Mouse (Mus musculus) kidney, postnatal 0 days (tissue): ENCODE data around the gene 1700020D05Rik. TPM values are rescaled to one million over a fixed set of nuclear protein-coding genes. Genes with fewer than 3 reads are reported as not detected.

Experiments
- ATAC-seq: fragments of 200-750 bp; cut with Nextera tagmentation; replicated peaks from 2 replicates; pipeline ENCODE4 v1.8.0; 2017; ENCODE audit warnings: low read depth, moderate number of reproducible peaks, moderate TSS enrichment, moderate library complexity; ENCODE audit not compliant: low FRiP score
- DNase-seq: peaks from one replicate; pipeline ENCODE4 v3.0.0-alpha.2; 2016; ENCODE audit warnings: low spot score
- H3K27ac ChIP-seq: fragments of 300-500 bp; sonication (generic); 2 replicates; pipeline ENCODE4 v1.5.1; 2014; ENCODE audit warnings: mild to moderate bottlenecking
- H3K27me3 ChIP-seq: fragments of 300-500 bp; sonication (generic); 2 replicates; pipeline ENCODE4 v1.6.1; 2014; ENCODE audit warnings: low read length, mixed read lengths; ENCODE audit not compliant: insufficient read depth
- H3K36me3 ChIP-seq: fragments of 300-500 bp; sonication (generic); 2 replicates; pipeline ENCODE4 v1.6.1; 2014; ENCODE audit warnings: low read length, mixed read lengths; ENCODE audit not compliant: insufficient read depth
- H3K4me1 ChIP-seq: fragments of 300-500 bp; sonication (generic); replicated peaks from 2 replicates; pipeline ENCODE4 v1.6.1; 2014; ENCODE audit warnings: antibody characterized with exemption, low read length, mixed read lengths; ENCODE audit not compliant: insufficient read depth
- H3K4me2 ChIP-seq: fragments of 300-500 bp; sonication (generic); 2 replicates; pipeline ENCODE4 v1.6.1; 2014; ENCODE audit warnings: mild to moderate bottlenecking, low read length, moderate library complexity, mixed read lengths
- H3K4me3 ChIP-seq: fragments of 300-500 bp; sonication (generic); replicated peaks from 2 replicates; pipeline ENCODE4 v1.5.1; 2014; ENCODE audit warnings: low read depth, low read length
- H3K9ac ChIP-seq: fragments of 300-500 bp; sonication (generic); 2 replicates; pipeline ENCODE4 v1.6.1; 2014; ENCODE audit warnings: low read depth, low read length
- H3K9me3 ChIP-seq: fragments of 300-500 bp; sonication (generic); replicated peaks from 2 replicates; pipeline ENCODE4 v1.6.1; 2016; ENCODE audit warnings: low read length, inconsistent platforms, mixed read lengths
- CTCF ChIP-seq: IDR thresholded peaks from 2 replicates; pipeline ENCODE4 v1.5.1; 2016; ENCODE audit warnings: antibody characterized with exemption, low read depth, mild to moderate bottlenecking, moderate library complexity
- WGBS: fragments of 180-500 bp; shearing (Covaris S2); extraction: QIAGEN DNeasy Blood & Tissue Kit; methylation state at CpG from one replicate; pipeline ENCODE4 v1.1.7; 2014; 5-methylcytosine and 5-hydroxymethylcytosine counted together
- polyA plus RNA-seq: library from polyadenylated mRNA; unstranded; fragments of >200 nt; fragmentation: Nextera tagmentation; extraction: Ambion mirVana; gene quantifications from 2 replicates; pipeline ENCODE4 v1.2.1, GENCODE M21; 2015

Gene 1700020D05Rik
- polyA plus RNA-seq, 1 experiment from 2014 or later = not detected

DNA sequence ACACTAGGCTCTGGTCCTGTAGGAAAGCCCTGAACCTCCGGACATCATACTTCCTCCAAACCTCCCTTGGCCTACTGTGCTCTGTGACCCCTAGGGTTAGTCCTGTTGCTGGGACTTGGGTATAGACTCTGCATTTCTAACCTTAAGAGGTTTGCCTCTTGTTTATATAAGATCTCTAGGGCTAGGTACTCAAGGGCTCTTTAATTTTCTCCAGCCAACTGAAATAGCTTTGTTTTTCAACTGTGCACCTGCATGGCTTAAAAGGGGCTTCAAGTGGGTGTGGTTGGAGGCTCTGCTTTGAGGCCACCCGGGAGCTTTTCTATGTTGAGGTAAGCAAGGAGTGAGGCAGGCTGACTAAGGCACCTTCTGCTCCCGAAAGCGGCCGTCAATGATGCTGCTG, 19.1 kb downstream of the 1700020D05Rik start:
- Histone ChIP-seq H3K4me2 (no peak overlapping the region), H3K9me3 (no peaks in the 10 kb centered on the region), H3K4me3 (no peak overlapping the region), H3K27ac (no peak overlapping the region), H3K27me3 (no peaks in the 10 kb centered on the region), H3K36me3 (peaks cover 56% of the 10 kb centered on the region), H3K4me1 (no peaks in the 10 kb centered on the region; the same call in 1 of the 2 replicates), H3K9ac (no peak overlapping the region)
- DNase-seq (no peak), ATAC-seq (no peak)
- TF ChIP-seq CTCF = no peak
- WGBS = 87% methylated on average over 5 of the region's 5 CpGs

DNA sequence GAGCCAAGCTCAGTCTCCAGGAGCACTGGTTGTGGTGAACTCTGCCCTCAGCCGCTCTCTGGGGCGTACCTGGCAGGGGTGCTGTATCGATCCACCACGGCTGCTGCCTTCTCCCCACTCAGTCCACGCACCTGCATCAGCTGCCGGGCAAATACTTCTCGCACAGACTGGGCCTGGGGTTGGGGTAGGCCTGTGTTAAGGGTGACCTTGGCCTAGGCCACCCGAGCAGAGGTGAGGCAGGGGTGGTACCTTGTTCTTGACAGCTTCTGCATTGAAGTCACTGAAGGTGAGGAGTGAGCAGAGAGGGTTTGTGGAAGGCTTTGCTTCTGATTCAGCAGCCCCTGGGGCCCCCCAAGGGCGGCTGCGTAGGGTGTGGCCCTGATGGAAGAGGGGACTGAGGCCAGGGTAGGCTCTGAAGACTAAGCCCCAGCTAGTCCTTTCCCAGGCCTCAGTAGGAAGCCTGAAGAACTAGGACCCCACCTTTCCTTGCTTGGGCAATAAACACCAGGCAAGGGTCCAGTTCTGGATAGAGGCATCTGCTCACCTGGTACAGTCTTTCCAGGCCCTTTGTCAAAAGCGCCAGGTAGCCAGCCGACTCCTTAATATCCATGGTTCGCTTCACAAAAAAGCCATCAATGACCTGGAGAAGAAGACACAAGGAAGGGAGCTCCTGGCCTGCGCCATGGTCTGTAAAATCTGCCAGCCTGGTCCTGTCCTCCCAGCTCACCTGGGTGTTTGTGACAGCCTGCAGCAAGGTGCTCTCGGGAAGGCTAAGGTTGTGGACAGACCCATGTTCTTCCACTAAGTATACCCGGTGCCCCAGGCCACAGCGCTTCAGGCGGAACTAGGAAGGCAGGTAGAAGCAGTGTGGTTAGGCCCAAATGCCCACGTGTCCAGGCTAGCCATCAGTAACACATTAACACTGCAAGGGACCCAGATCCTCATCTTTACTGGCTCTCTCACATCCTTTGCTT, 19.9 kb downstream of the 1700020D05Rik start:
- no peak overlapping the region for H3K4me3 ChIP-seq
- H3K27ac ChIP-seq = no peak overlapping the region
- H3K36me3 ChIP-seq = peaks cover 58% of the 10 kb centered on the region
- ATAC-seq (no peak), DNase-seq (no peak)
- TF ChIP-seq CTCF = no peak
- WGBS = 87% methylated on average over 19 of the region's 19 CpGs
- H3K4me1 ChIP-seq = no peaks in the 10 kb centered on the region
- no peak overlapping the region for H3K9ac ChIP-seq
- H3K9me3 ChIP-seq = no peaks in the 10 kb centered on the region
- H3K27me3 ChIP-seq = no peaks in the 10 kb centered on the region
- H3K4me2 ChIP-seq = no peak overlapping the region

DNA sequence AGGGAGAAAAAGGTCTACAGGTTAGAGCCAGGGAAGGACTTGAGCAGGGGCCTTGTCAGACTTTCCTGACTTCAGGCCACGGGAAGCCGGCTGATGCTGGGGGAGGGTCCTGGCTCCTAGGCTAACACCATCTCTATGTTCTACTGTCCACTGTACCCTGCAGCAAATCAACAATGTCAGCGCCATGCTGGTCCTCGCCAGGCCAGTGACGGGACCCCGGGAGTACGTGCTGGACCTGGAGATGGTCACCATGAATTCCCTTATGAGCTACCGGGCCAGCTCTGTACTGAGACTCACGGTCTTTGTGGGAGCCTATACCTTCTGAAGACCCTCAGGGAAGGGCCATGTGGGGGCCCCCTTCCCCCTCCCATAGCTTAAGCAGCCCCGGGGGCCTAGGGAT, 22.2 kb downstream of the 1700020D05Rik start:
- no peaks in the 10 kb centered on the region for H3K9me3 ChIP-seq
- WGBS = 91% methylated on average over 10 of the region's 10 CpGs

DNA sequence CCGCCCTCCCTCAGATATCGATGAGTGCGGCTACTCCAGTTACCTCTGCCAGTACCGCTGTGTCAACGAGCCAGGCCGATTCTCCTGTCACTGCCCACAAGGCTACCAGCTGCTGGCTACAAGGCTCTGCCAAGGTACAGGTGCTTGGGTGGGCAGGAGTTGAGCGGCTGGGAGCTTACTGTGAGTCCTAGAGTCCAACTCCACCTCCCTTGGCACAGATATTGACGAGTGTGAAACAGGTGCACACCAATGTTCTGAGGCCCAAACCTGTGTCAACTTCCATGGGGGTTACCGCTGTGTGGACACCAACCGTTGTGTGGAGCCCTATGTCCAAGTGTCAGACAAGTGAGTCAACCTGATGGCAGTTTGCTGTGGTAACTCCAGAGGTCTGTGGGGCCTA, 23.6 kb downstream of the 1700020D05Rik start:
- peaks cover 9% of the 10 kb centered on the region; the same call in 1 of the 2 replicates for H3K4me1 ChIP-seq
- H3K27me3 ChIP-seq = no peaks in the 10 kb centered on the region
- no peak overlapping the region for H3K27ac ChIP-seq
- no peaks in the 10 kb centered on the region for H3K9me3 ChIP-seq
- DNase-seq = no peak
- no peak for ATAC-seq
- no peak for TF ChIP-seq CTCF
- H3K9ac ChIP-seq = no peak overlapping the region
- 76% methylated on average over 10 of the region's 10 CpGs for WGBS
- H3K36me3 ChIP-seq = peaks cover 51% of the 10 kb centered on the region
- no peak overlapping the region for H3K4me3 ChIP-seq
- H3K4me2 ChIP-seq = no peak overlapping the region

More for the DNA sequence above, 22.2 kb downstream of the 1700020D05Rik start:
- TF ChIP-seq CTCF = no peak
- Histone ChIP-seq H3K4me3 (no peak overlapping the region), H3K4me2 (no peak overlapping the region), H3K4me1 (no peaks in the 10 kb centered on the region), H3K36me3 (peaks cover 58% of the 10 kb centered on the region), H3K27ac (no peak overlapping the region), H3K27me3 (no peaks in the 10 kb centered on the region), H3K9ac (no peak overlapping the region)
- DNase-seq = no peak
- no peak for ATAC-seq

DNA sequence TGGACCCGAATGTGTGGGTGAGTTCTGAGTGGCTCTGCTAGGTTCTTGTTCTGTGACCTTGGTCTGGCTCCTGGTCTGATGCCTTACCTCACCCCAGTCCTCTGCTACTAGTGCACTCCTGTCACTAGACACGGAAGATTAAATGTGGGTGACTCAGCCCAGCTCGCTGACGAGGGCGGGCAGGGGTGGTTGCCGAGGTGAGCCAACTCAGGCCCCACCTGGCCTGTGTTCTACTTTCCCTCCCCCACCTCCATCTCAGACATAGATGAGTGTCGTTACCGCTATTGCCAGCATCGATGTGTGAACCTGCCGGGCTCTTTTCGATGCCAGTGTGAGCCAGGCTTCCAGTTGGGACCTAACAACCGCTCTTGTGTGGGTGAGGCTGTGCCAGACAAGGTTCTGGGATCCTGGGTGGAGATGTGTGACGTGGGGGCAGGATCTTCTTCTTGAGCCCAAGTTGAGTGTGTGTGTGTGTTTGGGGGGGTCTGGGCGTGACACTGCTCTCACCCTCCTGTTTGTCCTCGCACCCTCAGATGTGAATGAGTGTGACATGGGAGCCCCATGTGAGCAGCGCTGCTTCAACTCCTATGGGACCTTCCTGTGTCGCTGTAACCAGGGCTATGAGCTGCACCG, 25.8 kb downstream of the 1700020D05Rik start:
- Histone ChIP-seq H3K4me3 (no peak overlapping the region), H3K9ac (no peak overlapping the region), H3K27ac (no peak overlapping the region), H3K36me3 (peaks cover 32% of the 10 kb centered on the region), H3K4me2 (no peak overlapping the region), H3K9me3 (no peaks in the 10 kb centered on the region), H3K27me3 (no peaks in the 10 kb centered on the region), H3K4me1 (peaks cover 12% of the 10 kb centered on the region; the same call in 1 of the 2 replicates)
- DNase-seq = no peak
- 86% methylated on average over 18 of the region's 18 CpGs for WGBS
- no peak for TF ChIP-seq CTCF
- ATAC-seq = no peak

DNA sequence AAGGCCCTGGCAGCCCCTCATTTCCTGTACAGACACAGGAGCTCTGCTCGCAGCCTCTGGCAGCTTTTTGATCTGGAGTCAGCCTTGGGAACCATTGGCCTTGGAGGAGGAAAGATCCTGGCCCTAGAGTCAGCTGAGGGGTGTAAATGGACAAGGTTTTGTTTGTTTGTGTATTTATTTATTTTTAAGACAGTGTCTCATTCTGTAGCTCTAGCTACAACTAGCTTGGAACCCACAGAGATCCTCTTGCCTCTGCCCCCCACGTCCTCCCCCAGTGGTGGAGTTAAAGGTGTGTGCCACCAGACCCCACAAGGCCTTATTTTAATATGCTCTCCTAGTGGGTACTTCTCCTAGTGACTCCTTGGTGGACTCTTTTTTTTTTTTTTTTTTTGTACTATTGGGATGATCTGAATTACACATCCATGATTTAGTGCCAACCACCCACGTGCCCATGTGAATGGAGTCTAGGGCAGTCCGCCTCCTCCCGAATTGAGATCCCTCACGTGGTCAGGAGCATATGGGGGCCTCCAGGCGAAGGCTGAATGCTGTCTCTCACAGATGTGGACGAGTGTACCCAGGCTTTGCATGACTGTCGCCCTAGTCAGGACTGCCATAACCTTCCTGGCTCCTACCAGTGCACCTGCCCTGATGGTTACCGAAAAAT, 26.5 kb downstream of the 1700020D05Rik start:
- Histone ChIP-seq H3K27me3 (no peaks in the 10 kb centered on the region), H3K9ac (no peak overlapping the region), H3K36me3 (peaks cover 27% of the 10 kb centered on the region), H3K9me3 (no peaks in the 10 kb centered on the region), H3K27ac (no peak overlapping the region), H3K4me2 (no peak overlapping the region), H3K4me1 (peaks cover 12% of the 10 kb centered on the region; the same call in 1 of the 2 replicates), H3K4me3 (no peak overlapping the region)
- DNase-seq (no peak), ATAC-seq (no peak)
- WGBS = 77% methylated on average over 10 of the region's 10 CpGs
- no peak for TF ChIP-seq CTCF
